In the genomic region with DNA sequence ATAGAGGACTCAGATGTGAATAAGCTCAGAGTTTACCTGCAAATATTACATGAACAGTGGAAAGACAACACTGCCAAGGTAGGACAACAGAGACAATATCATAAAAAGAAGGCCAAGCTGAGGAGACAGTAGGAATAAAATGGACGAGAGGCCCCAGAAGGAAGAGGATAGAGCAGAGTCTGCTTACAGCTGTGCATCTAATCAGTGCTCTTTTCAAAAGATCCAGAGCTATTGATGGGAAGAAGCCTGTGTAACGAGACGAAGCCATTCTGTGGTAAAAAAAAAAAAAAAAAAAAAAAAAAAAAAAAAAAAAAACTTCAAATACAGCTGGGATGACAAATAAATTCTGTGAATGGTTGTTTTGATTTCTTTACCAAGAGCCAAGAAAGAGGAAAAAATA, we compare ENCODE assay signal across 29 mouse cellular contexts.
"Had no signal": no experiment of that assay in that cellular context is flagged by ENCODE, and none has a peak within 500 bp of the region (broad histone marks: within the 10 kb centered on the region; RNA-seq: fewer than 3 reads in every experiment).

No protein-coding gene starts in this region.

- H3K9me3 ChIP-seq: heart, embryonic 13.5 days; heart, embryonic 15.5 days; hindbrain, embryonic 10.5 days; hindbrain, embryonic 12.5 days; intestine, embryonic 15.5 days; limb, embryonic 10.5 days; limb, embryonic 12.5 days; liver, embryonic 13.5 days; liver, embryonic 15.5 days had no signal

- H3K36me3 ChIP-seq: heart, embryonic 13.5 days; heart, embryonic 15.5 days; hindbrain, embryonic 10.5 days; hindbrain, embryonic 12.5 days; intestine, embryonic 15.5 days; limb, embryonic 10.5 days; limb, embryonic 12.5 days; liver, embryonic 13.5 days; liver, embryonic 15.5 days had no signal

- H3K27ac ChIP-seq: heart, adult 2 months; heart, embryonic 13.5 days; heart, embryonic 15.5 days; hindbrain, embryonic 10.5 days; hindbrain, embryonic 12.5 days; hindbrain, embryonic 14.5 days; intestine, embryonic 15.5 days; layer of hippocampus, adult 2 months; left cerebral cortex, adult 2 months; limb, embryonic 10.5 days; limb, embryonic 12.5 days; liver, embryonic 13.5 days; liver, embryonic 15.5 days had no signal

- H3K4me2 ChIP-seq: heart, embryonic 11.5 days; heart, embryonic 13.5 days; heart, embryonic 15.5 days; hindbrain, embryonic 12.5 days; hindbrain, embryonic 14.5 days; intestine, embryonic 15.5 days; limb, embryonic 12.5 days; liver, embryonic 11.5 days; liver, embryonic 13.5 days; liver, embryonic 15.5 days had no signal

- H3K27me3 ChIP-seq: heart, embryonic 13.5 days; heart, embryonic 15.5 days; hindbrain, embryonic 12.5 days; intestine, embryonic 15.5 days; limb, embryonic 12.5 days; liver, embryonic 13.5 days; liver, embryonic 15.5 days had no signal

- H3K4me1 ChIP-seq: heart, embryonic 13.5 days; heart, embryonic 15.5 days; hindbrain, embryonic 10.5 days; hindbrain, embryonic 12.5 days; intestine, embryonic 15.5 days; limb, embryonic 10.5 days; limb, embryonic 12.5 days; liver, embryonic 13.5 days; liver, embryonic 15.5 days had no signal

- ATAC-seq: hindbrain, embryonic 16.5 days; inflammation-experienced regulatory T-cells, adult 6 months; intestine, embryonic 15.5 days; intestine, postnatal 0 days; liver, postnatal 0 days had no signal

- DNase-seq: gastrocnemius, postnatal 14 days; gastrocnemius, postnatal 36 days; heart, adult 11 months; heart, adult 2 months; heart, postnatal 4 days; kidney, adult 18-20 months; kidney, adult 8-10 months; kidney, postnatal 10 days; kidney, postnatal 25 days; kidney, postnatal 4 days; liver; liver, embryonic 13.5 days; liver, postnatal 0 days had no signal

- H3K4me3 ChIP-seq: heart, adult 2 months; heart, embryonic 13.5 days; heart, embryonic 15.5 days; hindbrain, embryonic 10.5 days; hindbrain, embryonic 12.5 days; intestine, embryonic 15.5 days; layer of hippocampus, adult 2 months; left cerebral cortex, adult 2 months; limb, embryonic 10.5 days; limb, embryonic 12.5 days; liver, embryonic 13.5 days; liver, embryonic 15.5 days had no signal

- H3K9ac ChIP-seq: heart, embryonic 13.5 days; heart, embryonic 15.5 days; hindbrain, embryonic 12.5 days; hindbrain, embryonic 14.5 days; intestine, embryonic 15.5 days; limb, embryonic 12.5 days; liver, embryonic 13.5 days; liver, embryonic 15.5 days; liver, postnatal 0 days had no signal
